Mouse (Mus musculus): ENCODE measurements at regions not wholly inside any gene's neighbourhood (a gene's known extent, or its start where the extent isn't known, plus 50 kb on each side); places are given as distances from the start of the nearest gene placed in this dataset.
"Not testable (repeated sequence)": the region's sequence is repeated elsewhere in the genome, so short reads cannot be mapped to it uniquely, and the experiment has no call there.

GRCm38 (mm10) chr1:114641215-114641614 is 1043.3 kb upstream of the Cntnap5a start:
- DNase-seq, result no peak

- DNase-seq, result not testable (repeated sequence)
Observed at GRCm38 (mm10) chr1:114641854-114642253, 1042.7 kb upstream of the Cntnap5a start.

- peak; percentile 7 for DNase-seq
Observed at GRCm38 (mm10) chr1:114673954-114674353, 1010.6 kb upstream of the Cntnap5a start.

GRCm38 (mm10) chr1:114681258-114681657 is 1003.3 kb upstream of the Cntnap5a start:
- no peak for DNase-seq

- no peak for DNase-seq
Observed at GRCm38 (mm10) chr1:114721142-114721541, 963.4 kb upstream of the Cntnap5a start.

GRCm38 (mm10) chr1:114729167-114729566 is 955.4 kb upstream of the Cntnap5a start:
- no peak for DNase-seq

Measured in lung, postnatal 14 days (tissue).